Mouse (Mus musculus) forebrain, embryonic 16.5 days (tissue): Measurements from ENCODE around the gene Gng7. TPM values are rescaled to one million over a fixed set of nuclear protein-coding genes. Genes with fewer than 3 reads are reported as not detected.

Experiments
- ATAC-seq: fragments of 200-750 bp; cut with Nextera tagmentation; 2 replicates; pipeline ENCODE4 v1.8.0; 2017; ENCODE audit warnings: mild to moderate bottlenecking, moderate library complexity
- H3K27ac ChIP-seq: fragments of 300-500 bp; sonication (generic); 2 replicates; pipeline ENCODE4 v1.5.1; 2014; ENCODE audit warnings: low read length, control low read depth
- H3K27me3 ChIP-seq: fragments of 300-500 bp; sonication (generic); replicated peaks from 2 replicates; pipeline ENCODE4 v1.6.1; 2014; ENCODE audit warnings: low read length; ENCODE audit not compliant: control insufficient read depth, insufficient read depth
- H3K36me3 ChIP-seq: fragments of 300-500 bp; sonication (generic); 2 replicates; pipeline ENCODE4 v1.6.1; 2014; ENCODE audit not compliant: control insufficient read depth, insufficient read depth
- H3K4me1 ChIP-seq: fragments of 300-500 bp; sonication (generic); replicated peaks from 2 replicates; pipeline ENCODE4 v1.6.1; 2014; ENCODE audit warnings: low read length; ENCODE audit not compliant: control insufficient read depth, insufficient read depth
- H3K4me2 ChIP-seq: fragments of 300-500 bp; sonication (generic); 2 replicates; pipeline ENCODE4 v1.6.1; 2014; ENCODE audit warnings: mild to moderate bottlenecking, low read length, control low read depth
- H3K4me3 ChIP-seq: fragments of 300-500 bp; sonication (generic); replicated peaks from 2 replicates; pipeline ENCODE4 v1.5.1; 2014; ENCODE audit warnings: mild to moderate bottlenecking, low read length, control low read depth
- H3K9ac ChIP-seq: fragments of 300-500 bp; sonication (generic); replicated peaks from 2 replicates; pipeline ENCODE4 v1.6.1; 2014; ENCODE audit warnings: low read depth, low read length, control low read depth
- H3K9me3 ChIP-seq: fragments of 300-500 bp; sonication (generic); 2 replicates; pipeline ENCODE4 v1.6.1; 2016; ENCODE audit warnings: low read length; ENCODE audit not compliant: control insufficient read depth
- WGBS: fragments of 180-500 bp; shearing (Covaris S2); extraction: QIAGEN DNeasy Blood & Tissue Kit; methylation state at CpG from one replicate; pipeline ENCODE4 v1.1.7; 2014; 5-methylcytosine and 5-hydroxymethylcytosine counted together
- polyA plus RNA-seq: library from polyadenylated mRNA; unstranded; fragments of >200 nt; fragmentation: Nextera tagmentation; extraction: Ambion mirVana; gene quantifications from 2 replicates; pipeline ENCODE4 v1.2.1, GENCODE M21; 2015

The Gng7 gene
- polyA plus RNA-seq, 1 experiment from 2014 or later: 47.4 TPM

- H3K4me2 ChIP-seq: no peak overlapping the region
- WGBS: 35% methylated on average over 2 of the region's 2 CpGs
- H3K4me3 ChIP-seq: no peak overlapping the region
- no peaks in the 10 kb centered on the region for H3K9me3 ChIP-seq
- no peak for ATAC-seq
- H3K27ac ChIP-seq: no peak overlapping the region
- H3K27me3 ChIP-seq: no peaks in the 10 kb centered on the region
- no peaks in the 10 kb centered on the region for H3K36me3 ChIP-seq
- no peaks in the 10 kb centered on the region for H3K4me1 ChIP-seq
- no peak overlapping the region for H3K9ac ChIP-seq
These were observed 66.9 kb downstream of the Gng7 start for GRCm38 (mm10) chr10:80947802-80948201.

- no peak for ATAC-seq
- Histone ChIP-seq H3K4me2 (no peak overlapping the region), H3K27ac (no peak overlapping the region), H3K4me1 (no peaks in the 10 kb centered on the region), H3K9me3 (no peaks in the 10 kb centered on the region), H3K27me3 (no peaks in the 10 kb centered on the region), H3K36me3 (no peaks in the 10 kb centered on the region), H3K9ac (no peak overlapping the region), H3K4me3 (no peak overlapping the region)
- 64% methylated on average over 14 of the region's 14 CpGs for whole genome bisulfite sequencing
These were observed 67.9 kb downstream of the Gng7 start for GRCm38 (mm10) chr10:80946684-80947437.

GRCm38 (mm10) chr10:80944231-80944630 is 70.5 kb downstream of the Gng7 start:
- Histone ChIP-seq H3K27me3 (no peaks in the 10 kb centered on the region), H3K4me1 (peaks cover 17% of the 10 kb centered on the region), H3K9me3 (no peaks in the 10 kb centered on the region), H3K27ac (no peak overlapping the region), H3K4me3 (no peak overlapping the region), H3K4me2 (no peak overlapping the region), H3K36me3 (no peaks in the 10 kb centered on the region), H3K9ac (no peak overlapping the region)
- 84% methylated on average over 5 of the region's 5 CpGs for WGBS
- no peak for ATAC-seq

DNA sequence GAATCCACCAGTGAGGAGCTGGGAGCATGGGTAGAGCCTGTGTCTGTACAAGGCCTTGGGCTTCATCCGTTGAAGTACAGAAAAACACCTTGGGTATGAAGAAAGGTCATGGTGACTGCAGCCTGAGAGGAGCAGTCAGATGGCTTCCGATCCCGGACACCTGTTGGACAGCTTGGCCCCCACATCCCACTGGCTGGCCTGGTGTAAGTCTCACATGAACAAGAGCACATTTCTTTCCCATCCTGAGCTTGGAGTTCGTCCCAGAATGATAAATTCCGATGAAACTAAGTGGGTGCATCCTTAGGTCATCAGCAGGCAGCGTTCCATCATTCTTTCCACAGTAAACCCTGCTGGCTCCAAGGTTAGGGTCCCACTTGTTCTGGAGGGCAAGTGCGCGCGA is 71.0 kb downstream of the Gng7 start:
- no peak overlapping the region for H3K9ac ChIP-seq
- no peak overlapping the region for H3K4me2 ChIP-seq
- H3K36me3 ChIP-seq: no peaks in the 10 kb centered on the region
- no peaks in the 10 kb centered on the region for H3K27me3 ChIP-seq
- H3K4me3 ChIP-seq: no peak overlapping the region
- peaks cover 22% of the 10 kb centered on the region for H3K4me1 ChIP-seq
- no peak for ATAC-seq
- H3K27ac ChIP-seq: no peak overlapping the region
- 87% methylated on average over 9 of the region's 9 CpGs for WGBS
- H3K9me3 ChIP-seq: no peaks in the 10 kb centered on the region

DNA sequence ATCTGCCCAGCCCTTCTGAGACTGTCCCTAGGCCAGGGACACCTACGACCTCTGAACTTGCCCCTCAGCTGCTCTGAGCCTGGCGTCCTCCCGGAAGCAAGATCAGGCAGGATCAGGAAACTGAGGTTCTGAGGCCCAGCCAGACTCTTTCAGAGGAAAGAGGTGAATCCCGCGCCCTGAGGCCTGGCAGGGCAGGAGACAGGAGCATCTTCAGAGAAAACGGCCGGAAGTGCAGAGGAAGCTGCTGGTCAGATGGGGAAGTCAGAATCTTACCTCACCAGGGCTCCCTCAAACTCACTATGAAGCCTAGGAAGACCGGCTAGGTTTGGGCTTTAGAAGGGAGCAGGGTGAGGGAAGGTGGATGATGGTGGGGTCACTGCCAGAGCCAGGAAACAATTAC is 71.8 kb downstream of the Gng7 start:
- H3K4me1 ChIP-seq: peaks cover 23% of the 10 kb centered on the region
- 65% methylated on average over 8 of the region's 8 CpGs for WGBS
- H3K27me3 ChIP-seq: no peaks in the 10 kb centered on the region

GRCm38 (mm10) chr10:80940988-80941347 is 73.8 kb downstream of the Gng7 start:
- Histone ChIP-seq H3K9me3 (no peaks in the 10 kb centered on the region), H3K36me3 (no peaks in the 10 kb centered on the region), H3K4me1 (peaks cover 41% of the 10 kb centered on the region), H3K4me2 (no peak overlapping the region), H3K27ac (no peak overlapping the region), H3K27me3 (0 out of 2 replicates have a peak, but pooled peaks cover 5% of the 10 kb centered on the region), H3K9ac (no peak overlapping the region), H3K4me3 (no peak overlapping the region)
- no peak for ATAC-seq
- 67% methylated on average over 2 of the region's 2 CpGs for WGBS

More for the DNA sequence above, 71.8 kb downstream of the Gng7 start:
- ATAC-seq: no peak
- H3K27ac ChIP-seq: no peak overlapping the region
- no peak overlapping the region for H3K4me2 ChIP-seq
- H3K36me3 ChIP-seq: no peaks in the 10 kb centered on the region
- H3K9ac ChIP-seq: no peak overlapping the region
- H3K4me3 ChIP-seq: no peak overlapping the region
- H3K9me3 ChIP-seq: no peaks in the 10 kb centered on the region

- Histone ChIP-seq H3K9me3 (no peaks in the 10 kb centered on the region), H3K4me1 (peaks cover 46% of the 10 kb centered on the region), H3K9ac (peak overlapping the region; percentile 64), H3K4me3 (peak overlapping the region; percentile 44), H3K27ac (no peak overlapping the region), H3K27me3 (0 out of 2 replicates have a peak, but pooled peaks cover 5% of the 10 kb centered on the region), H3K36me3 (no peaks in the 10 kb centered on the region), H3K4me2 (peak overlapping the region; percentile 77)
- no peak for ATAC-seq
- WGBS: 61% methylated on average over 8 of the region's 8 CpGs
These were observed 74.3 kb downstream of the Gng7 start for GRCm38 (mm10) chr10:80940320-80940987.

GRCm38 (mm10) chr10:80939671-80940070 is 75.1 kb downstream of the Gng7 start:
- Histone ChIP-seq H3K4me2 (peak overlapping the region; percentile 77), H3K9ac (peak overlapping the region; percentile 64), H3K27ac (peak overlapping the region; percentile 29; the same call in 1 of the 2 replicates), H3K9me3 (no peaks in the 10 kb centered on the region), H3K4me3 (peak overlapping the region; percentile 44), H3K27me3 (0 out of 2 replicates have a peak, but pooled peaks cover 5% of the 10 kb centered on the region), H3K36me3 (no peaks in the 10 kb centered on the region), H3K4me1 (peaks cover 46% of the 10 kb centered on the region)
- whole genome bisulfite sequencing: 3% methylated on average over 28 of the region's 28 CpGs
- ATAC-seq: peak; percentile 67

DNA sequence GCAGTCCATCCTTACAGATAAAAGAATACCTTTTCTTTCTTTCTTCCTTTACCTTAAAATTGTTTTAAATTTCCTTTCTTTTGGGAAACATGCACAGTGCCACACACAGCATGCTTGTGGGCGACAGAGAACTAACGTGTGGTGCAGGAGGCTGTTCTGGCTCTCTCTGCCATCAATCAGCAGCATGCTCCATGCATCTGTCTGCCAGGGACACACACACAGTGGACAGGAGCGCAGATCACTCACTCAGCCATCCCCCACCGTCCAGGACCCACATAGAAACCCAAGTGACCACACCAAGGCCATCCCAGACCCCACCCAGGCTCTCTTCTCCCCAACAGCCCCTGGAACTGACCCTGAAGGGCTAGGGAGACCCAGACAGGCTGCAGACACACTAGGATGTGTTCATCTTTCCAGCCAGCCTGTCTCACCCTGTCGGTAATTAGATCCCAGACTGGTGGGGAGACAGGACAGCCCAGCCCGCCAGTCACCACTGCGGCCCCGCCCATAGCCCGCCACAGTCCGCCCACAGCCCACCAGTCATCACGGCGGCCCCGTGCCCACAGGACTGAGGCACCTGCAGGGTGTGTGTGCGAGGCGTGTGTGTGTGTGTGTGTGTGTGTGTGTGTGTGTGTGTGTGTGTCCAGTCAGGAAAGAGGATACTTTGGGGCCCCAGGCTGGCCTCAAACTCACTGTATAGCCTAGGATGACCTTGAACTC is 75.8 kb downstream of the Gng7 start:
- ATAC-seq: peak; percentile 54
- Histone ChIP-seq H3K4me1 (peaks cover 46% of the 10 kb centered on the region), H3K9me3 (no peaks in the 10 kb centered on the region), H3K9ac (peak overlapping the region; percentile 64; the same call in 1 of the 2 replicates), H3K27ac (no peak overlapping the region), H3K36me3 (no peaks in the 10 kb centered on the region), H3K4me3 (peak overlapping the region; percentile 44), H3K27me3 (peaks cover 11% of the 10 kb centered on the region), H3K4me2 (peak overlapping the region; percentile 77)
- 13% methylated on average over 15 of the region's 15 CpGs for WGBS
